Comparison of ENCODE assay signal across 30 mouse cellular contexts in the genomic region with DNA sequence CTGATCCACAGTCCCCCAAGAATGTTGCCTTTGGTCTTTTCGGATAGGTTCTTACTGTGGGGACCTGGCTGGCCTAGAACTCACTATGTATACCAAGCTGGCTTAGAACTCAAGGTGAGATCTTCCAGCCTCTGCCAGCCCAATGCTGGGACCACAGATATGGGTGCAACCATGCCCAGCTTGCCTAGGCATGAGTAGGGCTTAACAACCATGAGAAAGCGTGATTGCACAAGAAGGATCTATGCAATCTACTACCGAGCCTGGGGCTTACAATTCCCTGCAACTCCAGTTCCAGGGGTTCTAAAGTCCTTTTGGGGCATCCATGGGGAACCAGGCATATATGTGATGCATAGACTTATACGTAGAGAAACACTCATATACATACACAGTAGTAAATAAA.
"Had no signal": no experiment of that assay in that cellular context is flagged by ENCODE, and none has a peak within 500 bp of the region (broad histone marks: within the 10 kb centered on the region; RNA-seq: fewer than 3 reads in every experiment).

No protein-coding gene starts in this region.

- H3K4me1 ChIP-seq: limb, embryonic 10.5 days; limb, embryonic 12.5 days; limb, embryonic 13.5 days; limb, embryonic 15.5 days; lung, embryonic 15.5 days; midbrain, embryonic 12.5 days; midbrain, embryonic 13.5 days; midbrain, embryonic 15.5 days; neural tube, embryonic 12.5 days had no signal

- H3K27ac ChIP-seq: limb, embryonic 10.5 days; limb, embryonic 12.5 days; limb, embryonic 13.5 days; limb, embryonic 15.5 days; liver, embryonic 12.5 days; liver, embryonic 13.5 days; liver, embryonic 14.5 days; liver, embryonic 15.5 days; lung, embryonic 15.5 days; macrophage; midbrain, embryonic 12.5 days; midbrain, embryonic 13.5 days; midbrain, embryonic 15.5 days; neural tube, embryonic 12.5 days had no signal

- H3K27me3 ChIP-seq: limb, embryonic 12.5 days; limb, embryonic 13.5 days; limb, embryonic 15.5 days; liver, embryonic 12.5 days; liver, embryonic 15.5 days; lung, embryonic 15.5 days; midbrain, embryonic 12.5 days; midbrain, embryonic 13.5 days; midbrain, embryonic 15.5 days; neural tube, embryonic 12.5 days had no signal

- DNase-seq: left cerebral cortex, postnatal 4 days; liver; liver, embryonic 13.5 days; liver, postnatal 0 days; lung, adult 18-20 months; lung, adult 2 months; lung, embryonic 14.5 days; lung, postnatal 10 days; lung, postnatal 14 days; lung, postnatal 36 days; lung, postnatal 4 days; midbrain, embryonic 14.5 days had no signal

- H3K36me3 ChIP-seq: limb, embryonic 10.5 days; limb, embryonic 12.5 days; limb, embryonic 13.5 days; limb, embryonic 15.5 days; liver, embryonic 12.5 days; liver, embryonic 13.5 days; liver, embryonic 15.5 days; lung, embryonic 15.5 days; midbrain, embryonic 12.5 days; midbrain, embryonic 13.5 days; midbrain, embryonic 15.5 days; neural tube, embryonic 12.5 days had no signal

- H3K9ac ChIP-seq: limb, embryonic 12.5 days; limb, embryonic 13.5 days; limb, embryonic 15.5 days; liver, embryonic 12.5 days; liver, embryonic 13.5 days; liver, embryonic 14.5 days; liver, embryonic 15.5 days; liver, postnatal 0 days; lung, embryonic 14.5 days; lung, embryonic 15.5 days; midbrain, embryonic 12.5 days; midbrain, embryonic 13.5 days; midbrain, embryonic 15.5 days; neural tube, embryonic 12.5 days had no signal

- ATAC-seq: liver, embryonic 12.5 days; liver, postnatal 0 days; lung, postnatal 0 days; midbrain, embryonic 13.5 days; midbrain, embryonic 15.5 days; midbrain, embryonic 16.5 days had no signal

- H3K9me3 ChIP-seq: limb, embryonic 10.5 days; limb, embryonic 12.5 days; limb, embryonic 13.5 days; limb, embryonic 15.5 days; liver, embryonic 12.5 days; liver, embryonic 13.5 days; liver, embryonic 15.5 days; lung, embryonic 15.5 days; midbrain, embryonic 12.5 days; midbrain, embryonic 13.5 days; midbrain, embryonic 15.5 days; neural tube, embryonic 12.5 days had no signal

- H3K4me3 ChIP-seq: limb, embryonic 10.5 days; limb, embryonic 12.5 days; limb, embryonic 13.5 days; limb, embryonic 15.5 days; liver, embryonic 12.5 days; liver, embryonic 13.5 days; liver, embryonic 15.5 days; lung, embryonic 15.5 days; megakaryocyte, embryonic 14.5 days; midbrain, embryonic 12.5 days; midbrain, embryonic 13.5 days; midbrain, embryonic 15.5 days; myocyte; neural tube, embryonic 12.5 days had no signal

- H3K4me2 ChIP-seq: limb, embryonic 12.5 days; limb, embryonic 13.5 days; limb, embryonic 15.5 days; liver, embryonic 11.5 days; liver, embryonic 12.5 days; liver, embryonic 13.5 days; liver, embryonic 15.5 days; lung, embryonic 14.5 days; lung, embryonic 15.5 days; midbrain, embryonic 12.5 days; midbrain, embryonic 13.5 days; midbrain, embryonic 15.5 days; neural tube, embryonic 12.5 days had no signal
